Mouse (Mus musculus): ENCODE results near the gene Gm15107. TPM values are rescaled to one million over a fixed set of nuclear protein-coding genes. Genes with fewer than 3 reads are reported as not detected.

Gm15107 gene
- not detected for polyA plus RNA-seq (2017; shearing (Covaris generic))

DNA sequence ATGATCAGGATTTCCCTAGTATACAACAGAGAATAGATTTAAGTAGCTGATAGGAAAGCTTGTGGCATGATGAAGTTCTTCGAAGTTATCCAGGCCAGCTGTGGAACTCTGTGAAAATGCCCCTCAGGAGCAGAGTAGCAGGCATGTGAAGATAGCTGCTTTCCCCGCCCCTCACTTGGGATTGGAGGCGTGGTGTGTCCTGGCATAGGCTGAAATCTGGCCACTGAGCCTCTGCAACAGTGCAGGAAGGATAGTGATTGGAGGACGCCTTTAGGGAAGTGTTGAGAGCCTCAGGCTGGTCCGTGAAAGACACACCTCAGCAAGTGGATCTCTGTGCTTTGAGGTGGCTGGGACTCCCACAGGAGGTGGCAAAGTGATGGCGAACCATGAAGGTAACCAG lies at the start of gene Gm15107:
Gene Gm15107 (plus strand): TSS at position 301 of the 400 bp plus-strand sequence.

Other genes with a start within 250 kb of the Gm15107 start
- gene Gm15080, start 187.7 kb upstream of the Gm15107 start, polyA plus RNA-seq (2017; shearing (Covaris generic)), result not detected